Mouse (Mus musculus): ENCODE measurements around the gene Rpl28. TPM values are rescaled to one million over a fixed set of nuclear protein-coding genes. Genes with fewer than 3 reads are reported as not detected.

Gene Rpl28
- polyA plus RNA-seq, 1 experiment, result 263 TPM

GRCm38 (mm10) chr7:4835631-4836327 is 43.1 kb downstream of the Rpl28 start:
- no peak for DNase-seq (ENCODE audit: low read depth)

GRCm38 (mm10) chr7:4836351-4836792 is 43.7 kb downstream of the Rpl28 start:
- no peak for DNase-seq (ENCODE audit: low read depth)

GRCm38 (mm10) chr7:4837639-4838038 is 45.0 kb downstream of the Rpl28 start:
- no peak for DNase-seq (ENCODE audit: low read depth)

GRCm38 (mm10) chr7:4842077-4842476 is 49.4 kb downstream of the Rpl28 start:
- no peak for DNase-seq (ENCODE audit: low read depth)

- DNase-seq (ENCODE audit: low read depth), result no peak
Observed at GRCm38 (mm10) chr7:4842634-4843131, 50.0 kb downstream of the Rpl28 start.

GRCm38 (mm10) chr7:4843604-4844244 is 51.0 kb downstream of the Rpl28 start:
- DNase-seq (ENCODE audit: low read depth), result no peak

- DNase-seq (ENCODE audit: low read depth), result no peak
Observed at GRCm38 (mm10) chr7:4844245-4844916, 51.7 kb downstream of the Rpl28 start, which contains the start of gene Shisa7. Shisa7 (minus strand) TSS chr7:4844696.

Other genes starting within 250 kb of the Rpl28 start
- gene Syt5, start 245.3 kb upstream of the Rpl28 start, polyA plus RNA-seq (2012; rRNA removed), result 0.09 and 0.81 TPM in 2 replicates
- 0.05 TPM in 1 of 2 replicates, not detected in the other for gene Ptprh, start 188.8 kb upstream of the Rpl28 start, polyA plus RNA-seq (2012; rRNA removed)
- gene Tmem86b, start 161.5 kb upstream of the Rpl28 start, polyA plus RNA-seq (2012; rRNA removed), result 13.0 and 16.5 TPM in 2 replicates
- gene Ppp6r1, start 133.9 kb upstream of the Rpl28 start, polyA plus RNA-seq (2012; rRNA removed), result 120 and 134 TPM in 2 replicates
- 28.9 and 31.8 TPM in 2 replicates for gene Hspbp1, start 107.8 kb upstream of the Rpl28 start, polyA plus RNA-seq (2012; rRNA removed)
- gene Brsk1, start 102.3 kb upstream of the Rpl28 start, polyA plus RNA-seq (2012; rRNA removed), result 3.3 TPM in 2 replicates
- 0.89 and 1.2 TPM in 2 replicates for gene Tmem150b, start 67.6 kb upstream of the Rpl28 start, polyA plus RNA-seq (2012; rRNA removed)
- gene Kmt5c, start 52.8 kb upstream of the Rpl28 start, polyA plus RNA-seq (2012; rRNA removed), result 71.4 and 75.9 TPM in 2 replicates
- 36.7 and 37.2 TPM in 2 replicates for gene Cox6b2, start 39.8 kb upstream of the Rpl28 start, polyA plus RNA-seq (2012; rRNA removed)
- 0.26 and 0.80 TPM in 2 replicates for gene Fam71e2, start 21.6 kb upstream of the Rpl28 start, polyA plus RNA-seq (2012; rRNA removed)
- 0.34 and 0.55 TPM in 2 replicates for gene Il11, start 10.0 kb upstream of the Rpl28 start, polyA plus RNA-seq (2012; rRNA removed)
- gene Tmem190, start 9.9 kb upstream of the Rpl28 start, polyA plus RNA-seq (2012; rRNA removed), result 0.54 and 1.2 TPM in 2 replicates
- 26.4 and 45.7 TPM in 2 replicates for gene Tmem238, start 3.2 kb upstream of the Rpl28 start, polyA plus RNA-seq (2012; rRNA removed)
- 229 and 251 TPM in 2 replicates for gene Ube2s, start 19.7 kb downstream of the Rpl28 start, polyA plus RNA-seq (2012; rRNA removed)
- 1.2 and 2.3 TPM in 2 replicates for gene Shisa7, start 51.8 kb downstream of the Rpl28 start, polyA plus RNA-seq (2012; rRNA removed)
- gene Isoc2b, start 77.4 kb downstream of the Rpl28 start, polyA plus RNA-seq (2012; rRNA removed), result 34.9 and 45.7 TPM in 2 replicates
- 26.4 and 35.4 TPM in 2 replicates for gene Isoc2a, start 84.3 kb downstream of the Rpl28 start, polyA plus RNA-seq (2012; rRNA removed)
- gene Gm36210, start 113.6 kb downstream of the Rpl28 start, polyA plus RNA-seq (2012; rRNA removed), result 0.09 TPM in 1 of 2 replicates, not detected in the other
- gene Zfp628, start 122.3 kb downstream of the Rpl28 start, polyA plus RNA-seq (2012; rRNA removed), result 6.9 and 10.2 TPM in 2 replicates
- gene Nat14, start 129.2 kb downstream of the Rpl28 start, polyA plus RNA-seq (2012; rRNA removed), result 3.6 TPM in 2 replicates
- gene Ssc5d, start 132.9 kb downstream of the Rpl28 start, polyA plus RNA-seq (2012; rRNA removed), result 8.5 and 12.1 TPM in 2 replicates
- 0.89 and 1.9 TPM in 2 replicates for gene Sbk2, start 171.5 kb downstream of the Rpl28 start, polyA plus RNA-seq (2012; rRNA removed)
- gene Sbk3, start 178.3 kb downstream of the Rpl28 start, polyA plus RNA-seq (2012; rRNA removed), result 0.12 and 0.20 TPM in 2 replicates
- gene Zfp579, start 203.3 kb downstream of the Rpl28 start, polyA plus RNA-seq (2012; rRNA removed), result 37.0 and 39.8 TPM in 2 replicates
- gene Zfp524, start 221.5 kb downstream of the Rpl28 start, polyA plus RNA-seq (2012; rRNA removed), result 24.1 and 28.6 TPM in 2 replicates
- gene Fiz1, start 221.8 kb downstream of the Rpl28 start, polyA plus RNA-seq (2012; rRNA removed), result 25.6 and 26.5 TPM in 2 replicates
- 0.18 TPM in 1 of 2 replicates, not detected in the other for gene Gm44973, start 222.6 kb downstream of the Rpl28 start, polyA plus RNA-seq (2012; rRNA removed)
- 26.7 and 29.1 TPM in 2 replicates for gene Zfp865, start 227.5 kb downstream of the Rpl28 start, polyA plus RNA-seq (2012; rRNA removed)
- gene Ccdc106, start 227.7 kb downstream of the Rpl28 start, polyA plus RNA-seq (2012; rRNA removed), result 5.8 and 7.8 TPM in 2 replicates
- not detected in 2 replicates for gene 4632433K11Rik, start 241.2 kb downstream of the Rpl28 start, polyA plus RNA-seq (2012; rRNA removed)
- gene Zfp784, start 245.6 kb downstream of the Rpl28 start, polyA plus RNA-seq (2012; rRNA removed), result 5.5 and 6.4 TPM in 2 replicates